Mouse (Mus musculus): Measurements from ENCODE around the gene Poc5. TPM values are rescaled to one million over a fixed set of nuclear protein-coding genes. Genes with fewer than 3 reads are reported as not detected.

Poc5 gene
- polyA plus RNA-seq, 1 experiment from 2014 or later = 17.8 TPM

GRCm38 (mm10) chr13:96408786-96409185 is 20.7 kb downstream of the Poc5 start:
- H3K27ac ChIP-seq = no peak overlapping the region
- peaks cover 85% of the 10 kb centered on the region for H3K36me3 ChIP-seq

GRCm38 (mm10) chr13:96414384-96414783 is 26.3 kb downstream of the Poc5 start:
- no peaks in the 10 kb centered on the region for H3K4me1 ChIP-seq
- H3K27me3 ChIP-seq (ENCODE audit: low read depth, poor library complexity, severe bottlenecking) = no peaks in the 10 kb centered on the region
- no peaks in the 10 kb centered on the region for H3K9me3 ChIP-seq (replicated peaks)
- WGBS = 94% methylated on average over 6 of the region's 6 CpGs
- DNase-seq (ENCODE audit: low spot score) = no peak
- no peak overlapping the region for H3K27ac ChIP-seq
- peaks cover 83% of the 10 kb centered on the region for H3K36me3 ChIP-seq
- no peak overlapping the region for H3K4me3 ChIP-seq

More at GRCm38 (mm10) chr13:96408786-96409185, 20.7 kb downstream of the Poc5 start:
- WGBS = 94% methylated on average over 1 of the region's 1 CpGs
- no peak for DNase-seq (ENCODE audit: low spot score)
- no peaks in the 10 kb centered on the region for H3K4me1 ChIP-seq
- no peaks in the 10 kb centered on the region for H3K27me3 ChIP-seq (ENCODE audit: low read depth, poor library complexity, severe bottlenecking)
- no peaks in the 10 kb centered on the region for H3K9me3 ChIP-seq (replicated peaks)
- H3K4me3 ChIP-seq = no peak overlapping the region

GRCm38 (mm10) chr13:96416380-96416779 is 28.3 kb downstream of the Poc5 start:
- Histone ChIP-seq H3K9me3 (replicated peaks) (no peaks in the 10 kb centered on the region), H3K36me3 (peaks cover 71% of the 10 kb centered on the region), H3K27me3 (ENCODE audit: low read depth, poor library complexity, severe bottlenecking) (no peaks in the 10 kb centered on the region), H3K4me1 (no peaks in the 10 kb centered on the region), H3K4me3 (no peak overlapping the region), H3K27ac (no peak overlapping the region)
- 96% methylated on average over 8 of the region's 8 CpGs for WGBS
- DNase-seq (ENCODE audit: low spot score) = no peak

- WGBS = 90% methylated on average over 5 of the region's 5 CpGs
- H3K9me3 ChIP-seq (replicated peaks) = no peaks in the 10 kb centered on the region
- no peak overlapping the region for H3K27ac ChIP-seq
- peaks cover 63% of the 10 kb centered on the region for H3K36me3 ChIP-seq
- no peak overlapping the region for H3K4me3 ChIP-seq
- no peaks in the 10 kb centered on the region for H3K27me3 ChIP-seq (ENCODE audit: low read depth, poor library complexity, severe bottlenecking)
- no peaks in the 10 kb centered on the region for H3K4me1 ChIP-seq
- no peak for DNase-seq (ENCODE audit: low spot score)
Measured at GRCm38 (mm10) chr13:96417261-96417813, 29.2 kb downstream of the Poc5 start.

- Histone ChIP-seq H3K4me3 (no peak overlapping the region), H3K27me3 (ENCODE audit: low read depth, poor library complexity, severe bottlenecking) (no peaks in the 10 kb centered on the region), H3K27ac (no peak overlapping the region), H3K4me1 (no peaks in the 10 kb centered on the region), H3K9me3 (replicated peaks) (no peaks in the 10 kb centered on the region), H3K36me3 (peaks cover 53% of the 10 kb centered on the region)
- DNase-seq (ENCODE audit: low spot score) = no peak
- WGBS = 90% methylated on average over 4 of the region's 4 CpGs
Measured at GRCm38 (mm10) chr13:96418487-96418886, 30.4 kb downstream of the Poc5 start.

- Histone ChIP-seq H3K9me3 (replicated peaks) (no peaks in the 10 kb centered on the region), H3K4me3 (no peak overlapping the region), H3K36me3 (peaks cover 25% of the 10 kb centered on the region), H3K27me3 (ENCODE audit: low read depth, poor library complexity, severe bottlenecking) (no peaks in the 10 kb centered on the region), H3K27ac (no peak overlapping the region), H3K4me1 (peaks cover 3% of the 10 kb centered on the region; the same call in 1 of the 2 replicates)
- no peak for DNase-seq (ENCODE audit: low spot score)
Measured at GRCm38 (mm10) chr13:96421230-96421629, 33.1 kb downstream of the Poc5 start.

- H3K4me3 ChIP-seq = no peak overlapping the region
- no peaks in the 10 kb centered on the region for H3K9me3 ChIP-seq (replicated peaks)
- no peak for DNase-seq (ENCODE audit: low spot score)
- H3K27me3 ChIP-seq (ENCODE audit: low read depth, poor library complexity, severe bottlenecking) = no peaks in the 10 kb centered on the region
- no peak overlapping the region for H3K27ac ChIP-seq
- WGBS = 91% methylated on average over 12 of the region's 12 CpGs
- peaks cover 4% of the 10 kb centered on the region; the same call in 1 of the 2 replicates for H3K4me1 ChIP-seq
- no peaks in the 10 kb centered on the region for H3K36me3 ChIP-seq
Measured at GRCm38 (mm10) chr13:96424496-96425274, 36.6 kb downstream of the Poc5 start.

- H3K27ac ChIP-seq = no peak overlapping the region
- H3K4me1 ChIP-seq = peaks cover 4% of the 10 kb centered on the region; the same call in 1 of the 2 replicates
- H3K36me3 ChIP-seq = no peaks in the 10 kb centered on the region
- H3K4me3 ChIP-seq = no peak overlapping the region
- DNase-seq (ENCODE audit: low spot score) = no peak
- H3K9me3 ChIP-seq (replicated peaks) = no peaks in the 10 kb centered on the region
- WGBS = 64% methylated on average over 3 of the region's 3 CpGs
- H3K27me3 ChIP-seq (ENCODE audit: low read depth, poor library complexity, severe bottlenecking) = no peaks in the 10 kb centered on the region
Measured at GRCm38 (mm10) chr13:96426044-96426443, 38.0 kb downstream of the Poc5 start.

GRCm38 (mm10) chr13:96428531-96428930 is 40.4 kb downstream of the Poc5 start:
- H3K36me3 ChIP-seq = no peaks in the 10 kb centered on the region
- no peak overlapping the region for H3K27ac ChIP-seq
- no peaks in the 10 kb centered on the region for H3K27me3 ChIP-seq (ENCODE audit: low read depth, poor library complexity, severe bottlenecking)
- WGBS = 87% methylated on average over 5 of the region's 5 CpGs
- no peak for DNase-seq (ENCODE audit: low spot score)
- H3K4me1 ChIP-seq = peaks cover 4% of the 10 kb centered on the region; the same call in 1 of the 2 replicates
- no peaks in the 10 kb centered on the region for H3K9me3 ChIP-seq (replicated peaks)
- H3K4me3 ChIP-seq = no peak overlapping the region

- Histone ChIP-seq H3K4me1 (peaks cover 11% of the 10 kb centered on the region; the same call in 1 of the 2 replicates), H3K4me3 (no peak overlapping the region), H3K27ac (no peak overlapping the region), H3K36me3 (no peaks in the 10 kb centered on the region), H3K9me3 (replicated peaks) (no peaks in the 10 kb centered on the region), H3K27me3 (ENCODE audit: low read depth, poor library complexity, severe bottlenecking) (no peaks in the 10 kb centered on the region)
- peak; percentile 90 for DNase-seq (ENCODE audit: low spot score)
- WGBS = 37% methylated on average over 12 of the region's 12 CpGs
Measured at GRCm38 (mm10) chr13:96431595-96432156, 43.6 kb downstream of the Poc5 start.

GRCm38 (mm10) chr13:96432376-96432811 is 44.3 kb downstream of the Poc5 start:
- Histone ChIP-seq H3K4me1 (peaks cover 11% of the 10 kb centered on the region; the same call in 1 of the 2 replicates), H3K9me3 (replicated peaks) (no peaks in the 10 kb centered on the region), H3K27ac (no peak overlapping the region), H3K4me3 (no peak overlapping the region), H3K36me3 (no peaks in the 10 kb centered on the region), H3K27me3 (ENCODE audit: low read depth, poor library complexity, severe bottlenecking) (no peaks in the 10 kb centered on the region)
- DNase-seq (ENCODE audit: low spot score) = no peak
- 57% methylated on average over 3 of the region's 3 CpGs for WGBS

- WGBS = 85% methylated on average over 6 of the region's 6 CpGs
- Histone ChIP-seq H3K27ac (no peak overlapping the region), H3K4me3 (no peak overlapping the region), H3K27me3 (ENCODE audit: low read depth, poor library complexity, severe bottlenecking) (no peaks in the 10 kb centered on the region), H3K36me3 (no peaks in the 10 kb centered on the region), H3K9me3 (replicated peaks) (no peaks in the 10 kb centered on the region), H3K4me1 (peaks cover 11% of the 10 kb centered on the region; the same call in 1 of the 2 replicates)
- no peak for DNase-seq (ENCODE audit: low spot score)
Measured at GRCm38 (mm10) chr13:96433041-96433440, 44.9 kb downstream of the Poc5 start.

- Histone ChIP-seq H3K9me3 (replicated peaks) (no peaks in the 10 kb centered on the region), H3K4me3 (no peak overlapping the region), H3K27me3 (ENCODE audit: low read depth, poor library complexity, severe bottlenecking) (no peaks in the 10 kb centered on the region), H3K36me3 (no peaks in the 10 kb centered on the region), H3K4me1 (peaks cover 11% of the 10 kb centered on the region; the same call in 1 of the 2 replicates), H3K27ac (0 out of 2 replicates have a peak overlapping the region, but pooled peaks have one; percentile 9)
- 78% methylated on average over 11 of the region's 11 CpGs for WGBS
- no peak for DNase-seq (ENCODE audit: low spot score)
Measured at GRCm38 (mm10) chr13:96433648-96434190, 45.6 kb downstream of the Poc5 start.
